Mouse (Mus musculus) CD8-positive naive resting alpha-beta T cell, adult 2 months (primary cell): ENCODE measurements around the gene Micu2.
"Not testable (repeated sequence)": the region's sequence is repeated elsewhere in the genome, so short reads cannot be mapped to it uniquely, and the experiment has no call there.

Experiments used
- DNase-seq, 2 experiments: peaks; one replicate each; pipeline ENCODE4 v3.0.0; 2022; ENCODE audit warnings: low read depth in 2 of 2, low spot score in 2 of 2

The Micu2 gene

GRCm38 (mm10) chr14:57896088-57896871 is 102.8 kb downstream of the Micu2 start:
- DNase-seq = not testable (repeated sequence)

- DNase-seq = no peak
These were observed 104.7 kb downstream of the Micu2 start for GRCm38 (mm10) chr14:57894346-57894745.

GRCm38 (mm10) chr14:57892961-57893360 is 106.1 kb downstream of the Micu2 start:
- DNase-seq = no peak

GRCm38 (mm10) chr14:57890011-57890842 is 108.8 kb downstream of the Micu2 start, which contains the start of gene Zdhhc20:
Zdhhc20 (minus strand) TSS chr14:57890276.
- DNase-seq = peak; percentile 95 to 96

- DNase-seq = peak in 1 of 2 experiments; percentile 52
These were observed 109.5 kb downstream of the Micu2 start for GRCm38 (mm10) chr14:57889541-57890010.

- no peak for DNase-seq
These were observed 111.9 kb downstream of the Micu2 start for GRCm38 (mm10) chr14:57887171-57887570.

GRCm38 (mm10) chr14:57886032-57886431 is 113.0 kb downstream of the Micu2 start:
- no peak for DNase-seq

- no peak for DNase-seq
These were observed 115.7 kb downstream of the Micu2 start for GRCm38 (mm10) chr14:57883341-57883740.

- DNase-seq = no peak
These were observed 116.3 kb downstream of the Micu2 start for GRCm38 (mm10) chr14:57882720-57883119.

- DNase-seq = no peak
These were observed 117.3 kb downstream of the Micu2 start for GRCm38 (mm10) chr14:57881793-57882192.

GRCm38 (mm10) chr14:57881074-57881473 is 118.0 kb downstream of the Micu2 start:
- DNase-seq = no peak

GRCm38 (mm10) chr14:57877921-57878320 is 121.1 kb downstream of the Micu2 start:
- DNase-seq = no peak

- DNase-seq = no peak
These were observed 132.3 kb downstream of the Micu2 start for GRCm38 (mm10) chr14:57866676-57867276.
